Mouse (Mus musculus): Measurements from ENCODE around the gene Ppp1r9a. TPM values are rescaled to one million over a fixed set of nuclear protein-coding genes. Genes with fewer than 3 reads are reported as not detected.

Ppp1r9a gene
- polyA plus RNA-seq, 1 experiment: 0.13 TPM

- no peak for TF ChIP-seq MYOD1 (IDR thresholded peaks at IDR 0.05; ENCODE audit: control insufficient read depth in 1 of 3, insufficient read length in 2 of 3, low read depth in 2 of 3)
- no peak for TF ChIP-seq CEBPB (IDR thresholded peaks at IDR 0.05; ENCODE audit: insufficient read depth, poor library complexity, severe bottlenecking)
- TF ChIP-seq USF1 (IDR thresholded peaks at IDR 0.05; ENCODE audit: low read depth): no peak
- TF ChIP-seq SRF (IDR thresholded peaks at IDR 0.05; ENCODE audit: control insufficient read depth, insufficient read length, low read depth): no peak
- TF ChIP-seq MAX (IDR thresholded peaks at IDR 0.05; ENCODE audit: low read depth): no peak
- TF ChIP-seq E2F4 (IDR thresholded peaks at IDR 0.05; ENCODE audit: insufficient read depth): no peak
- TF ChIP-seq MYOG (IDR thresholded peaks at IDR 0.05; ENCODE audit: control insufficient read depth in 1 of 3, insufficient read depth in 1 of 3, insufficient read length in 2 of 3, low read depth in 2 of 3): no peak
- TF ChIP-seq POLR2AphosphoS2 (IDR thresholded peaks at IDR 0.05; ENCODE audit: insufficient read length, low read depth): no peak
- TF ChIP-seq TCF12 (IDR thresholded peaks at IDR 0.05; ENCODE audit: insufficient read depth, poor library complexity, severe bottlenecking): no peak
- no peak for TF ChIP-seq TCF3 (IDR thresholded peaks at IDR 0.05; ENCODE audit: insufficient read length, low read depth)
- TF ChIP-seq REST (IDR thresholded peaks at IDR 0.05; ENCODE audit: insufficient read depth, insufficient read length): no peak
- TF ChIP-seq POLR2A (IDR thresholded peaks at IDR 0.05; ENCODE audit: insufficient read length, low read depth): no peak
- Histone ChIP-seq H3K27me3 (ENCODE audit: control insufficient read depth, insufficient read depth, insufficient read length) (no peaks in the 10 kb centered on the region), H3K36me3 (ENCODE audit: control insufficient read depth, insufficient read depth) (no peaks in the 10 kb centered on the region), H3ac (ENCODE audit: control insufficient read depth, insufficient read length) (no peak overlapping the region), H3K4me2 (ENCODE audit: low read depth) (no peak overlapping the region), H3K4me3 (no peak overlapping the region), H3K79me2 (ENCODE audit: control insufficient read depth, insufficient read depth) (no peaks in the 10 kb centered on the region)
These were observed 116.5 kb downstream of the Ppp1r9a start for GRCm38 (mm10) chr6:5019208-5019607.

GRCm38 (mm10) chr6:5019969-5020368 is 117.3 kb downstream of the Ppp1r9a start:
- no peaks in the 10 kb centered on the region for H3K79me2 ChIP-seq (ENCODE audit: control insufficient read depth, insufficient read depth)
- H3K27me3 ChIP-seq (ENCODE audit: control insufficient read depth, insufficient read depth, insufficient read length): no peaks in the 10 kb centered on the region
- no peak overlapping the region for H3ac ChIP-seq (ENCODE audit: control insufficient read depth, insufficient read length)
- no peak overlapping the region for H3K4me2 ChIP-seq (ENCODE audit: low read depth)
- TF ChIP-seq CEBPB (IDR thresholded peaks at IDR 0.05; ENCODE audit: insufficient read depth, poor library complexity, severe bottlenecking): no peak
- TF ChIP-seq TCF3 (IDR thresholded peaks at IDR 0.05; ENCODE audit: insufficient read length, low read depth): no peak
- TF ChIP-seq POLR2AphosphoS2 (IDR thresholded peaks at IDR 0.05; ENCODE audit: insufficient read length, low read depth): no peak
- no peak for TF ChIP-seq SRF (IDR thresholded peaks at IDR 0.05; ENCODE audit: control insufficient read depth, insufficient read length, low read depth)
- no peak for TF ChIP-seq USF1 (IDR thresholded peaks at IDR 0.05; ENCODE audit: low read depth)
- no peak for TF ChIP-seq REST (IDR thresholded peaks at IDR 0.05; ENCODE audit: insufficient read depth, insufficient read length)
- TF ChIP-seq E2F4 (IDR thresholded peaks at IDR 0.05; ENCODE audit: insufficient read depth): no peak
- no peak for TF ChIP-seq TCF12 (IDR thresholded peaks at IDR 0.05; ENCODE audit: insufficient read depth, poor library complexity, severe bottlenecking)
- no peak for TF ChIP-seq MYOD1 (IDR thresholded peaks at IDR 0.05; ENCODE audit: control insufficient read depth in 1 of 3, insufficient read length in 2 of 3, low read depth in 2 of 3)
- TF ChIP-seq POLR2A (IDR thresholded peaks at IDR 0.05; ENCODE audit: insufficient read length, low read depth): no peak
- no peak for TF ChIP-seq MYOG (IDR thresholded peaks at IDR 0.05; ENCODE audit: control insufficient read depth in 1 of 3, insufficient read depth in 1 of 3, insufficient read length in 2 of 3, low read depth in 2 of 3)
- TF ChIP-seq MAX (IDR thresholded peaks at IDR 0.05; ENCODE audit: low read depth): no peak
- H3K4me3 ChIP-seq: no peak overlapping the region
- no peaks in the 10 kb centered on the region for H3K36me3 ChIP-seq (ENCODE audit: control insufficient read depth, insufficient read depth)

GRCm38 (mm10) chr6:5020510-5020909 is 117.8 kb downstream of the Ppp1r9a start:
- Histone ChIP-seq H3K79me2 (ENCODE audit: control insufficient read depth, insufficient read depth) (no peaks in the 10 kb centered on the region), H3K4me3 (no peak overlapping the region), H3K36me3 (ENCODE audit: control insufficient read depth, insufficient read depth) (no peaks in the 10 kb centered on the region), H3K27me3 (ENCODE audit: control insufficient read depth, insufficient read depth, insufficient read length) (no peaks in the 10 kb centered on the region), H3K4me2 (ENCODE audit: low read depth) (no peak overlapping the region), H3ac (ENCODE audit: control insufficient read depth, insufficient read length) (no peak overlapping the region)
- TF ChIP-seq POLR2A (IDR thresholded peaks at IDR 0.05; ENCODE audit: insufficient read length, low read depth): no peak
- no peak for TF ChIP-seq E2F4 (IDR thresholded peaks at IDR 0.05; ENCODE audit: insufficient read depth)
- TF ChIP-seq MAX (IDR thresholded peaks at IDR 0.05; ENCODE audit: low read depth): no peak
- no peak for TF ChIP-seq USF1 (IDR thresholded peaks at IDR 0.05; ENCODE audit: low read depth)

GRCm38 (mm10) chr6:5022677-5023076 is 120.0 kb downstream of the Ppp1r9a start:
- no peaks in the 10 kb centered on the region for H3K79me2 ChIP-seq (ENCODE audit: control insufficient read depth, insufficient read depth)
- H3K36me3 ChIP-seq (ENCODE audit: control insufficient read depth, insufficient read depth): no peaks in the 10 kb centered on the region
- H3K4me2 ChIP-seq (ENCODE audit: low read depth): no peak overlapping the region
- H3K27me3 ChIP-seq (ENCODE audit: control insufficient read depth, insufficient read depth, insufficient read length): no peaks in the 10 kb centered on the region
- no peak overlapping the region for H3ac ChIP-seq (ENCODE audit: control insufficient read depth, insufficient read length)
- no peak overlapping the region for H3K4me3 ChIP-seq
- TF ChIP-seq REST (IDR thresholded peaks at IDR 0.05; ENCODE audit: insufficient read depth, insufficient read length) (no peak), MYOD1 (IDR thresholded peaks at IDR 0.05; ENCODE audit: control insufficient read depth in 1 of 3, insufficient read length in 2 of 3, low read depth in 2 of 3) (no peak)

GRCm38 (mm10) chr6:5024893-5025292 is 122.2 kb downstream of the Ppp1r9a start:
- Histone ChIP-seq H3K4me2 (ENCODE audit: low read depth) (no peak overlapping the region), H3ac (ENCODE audit: control insufficient read depth, insufficient read length) (no peak overlapping the region), H3K79me2 (ENCODE audit: control insufficient read depth, insufficient read depth) (no peaks in the 10 kb centered on the region), H3K36me3 (ENCODE audit: control insufficient read depth, insufficient read depth) (no peaks in the 10 kb centered on the region), H3K4me3 (no peak overlapping the region), H3K27me3 (ENCODE audit: control insufficient read depth, insufficient read depth, insufficient read length) (no peaks in the 10 kb centered on the region)
- TF ChIP-seq TCF12 (IDR thresholded peaks at IDR 0.05; ENCODE audit: insufficient read depth, poor library complexity, severe bottlenecking) (no peak), POLR2A (IDR thresholded peaks at IDR 0.05; ENCODE audit: insufficient read length, low read depth) (no peak), MYOD1 (IDR thresholded peaks at IDR 0.05; ENCODE audit: control insufficient read depth in 1 of 3, insufficient read length in 2 of 3, low read depth in 2 of 3) (no peak), TCF3 (IDR thresholded peaks at IDR 0.05; ENCODE audit: insufficient read length, low read depth) (no peak), USF1 (IDR thresholded peaks at IDR 0.05; ENCODE audit: low read depth) (no peak), E2F4 (IDR thresholded peaks at IDR 0.05; ENCODE audit: insufficient read depth) (no peak), MYOG (IDR thresholded peaks at IDR 0.05; ENCODE audit: control insufficient read depth in 1 of 3, insufficient read depth in 1 of 3, insufficient read length in 2 of 3, low read depth in 2 of 3) (no peak)

Measured in myocyte (in vitro differentiated cells).